Mouse (Mus musculus) c-Kit-negative CD71-positive TER-119-positive erythroid progenitor cells, embryonic 14.5 days (primary cell): Measurements from ENCODE around the gene Map3k9.

ENCODE experiments used
- DNase-seq: peaks from one replicate; pipeline ENCODE4 v3.0.0-alpha.2; 2013; ENCODE audit warnings: low read depth, low spot score

Gene Map3k9

DNA sequence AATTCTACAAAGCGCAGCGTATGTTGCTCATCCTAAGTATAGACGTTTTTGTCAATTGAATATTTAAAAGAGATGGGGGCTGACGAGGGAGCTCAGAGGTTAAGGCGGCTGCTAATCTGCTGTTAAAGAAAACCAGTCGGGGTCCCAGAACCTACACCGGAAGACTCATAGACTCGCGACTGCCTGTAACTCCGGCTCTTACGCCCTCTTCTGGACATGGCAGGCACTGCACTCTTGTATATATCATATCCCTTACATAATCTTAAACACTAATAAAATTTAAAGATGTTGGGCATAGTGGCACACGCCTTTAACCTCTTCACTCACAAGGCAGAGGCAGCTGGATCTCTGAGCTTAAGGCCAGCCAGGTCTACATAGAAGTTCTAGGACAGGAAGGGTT, 6.3 kb upstream of the Map3k9 start:
- DNase-seq = no peak

DNA sequence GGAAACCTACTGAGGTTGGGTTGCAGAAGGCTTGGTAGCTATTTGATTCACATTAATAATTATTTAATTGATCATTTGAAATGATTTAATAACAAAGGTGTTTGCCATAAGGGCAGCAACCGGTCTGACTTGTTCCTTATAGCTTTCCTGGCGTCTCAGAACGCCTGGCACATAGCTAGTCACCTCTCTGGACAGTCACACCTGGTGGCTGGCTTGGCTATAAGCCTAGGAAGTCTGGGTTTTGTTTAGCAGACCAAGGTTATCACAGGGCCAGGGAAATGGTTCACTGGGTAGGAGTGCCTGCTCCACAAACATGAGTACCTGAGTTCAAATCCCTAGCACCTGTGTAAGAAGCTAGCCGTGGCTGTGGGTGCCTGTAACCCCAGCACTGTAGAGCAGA, 2.3 kb upstream of the Map3k9 start:
- DNase-seq = no peak

- no peak for DNase-seq
Observed at GRCm38 (mm10) chr12:81782606-81783005, 1.6 kb upstream of the Map3k9 start.

DNA sequence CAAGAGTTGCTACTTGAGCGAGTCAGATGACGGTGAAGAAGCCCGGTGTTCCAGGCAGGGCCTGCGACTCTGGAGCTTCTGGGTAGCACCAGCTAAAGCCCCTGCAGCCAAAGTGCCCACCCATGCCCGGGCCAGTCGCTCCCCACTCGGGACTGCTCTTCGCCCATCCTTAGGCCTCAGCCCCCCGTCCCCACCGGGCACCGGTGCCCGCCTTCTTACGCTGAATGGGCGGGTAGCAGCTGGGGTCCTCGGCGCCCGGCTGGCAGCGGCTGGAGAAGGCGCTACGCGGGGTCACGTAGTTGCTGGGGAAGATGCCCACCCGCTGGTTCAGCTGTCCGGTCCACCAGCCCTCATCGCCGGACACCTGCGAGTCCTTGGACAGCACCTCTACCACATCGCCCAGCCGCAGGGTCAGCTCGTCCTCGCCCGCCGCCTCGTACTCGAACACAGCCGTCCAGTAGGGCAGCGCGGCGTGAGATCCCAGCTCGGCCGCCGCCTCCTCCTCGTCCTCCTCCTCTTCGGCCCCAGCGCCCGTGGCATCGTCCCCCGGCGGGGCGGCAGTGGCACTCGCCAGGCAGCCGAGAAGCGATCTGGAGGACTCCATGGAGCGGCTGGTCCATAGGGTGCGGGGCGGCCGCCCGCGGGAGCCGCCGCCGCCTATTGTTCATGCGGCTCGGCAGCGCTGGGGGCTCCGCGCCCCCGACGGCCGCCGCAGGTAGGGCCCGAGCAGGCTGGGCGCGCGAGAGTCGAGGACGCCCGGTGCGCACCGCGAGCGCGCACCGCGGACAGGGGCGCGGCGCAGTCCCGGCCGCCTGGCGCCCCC, 493 bp downstream of the Map3k9 start:
- DNase-seq = no peak

DNA sequence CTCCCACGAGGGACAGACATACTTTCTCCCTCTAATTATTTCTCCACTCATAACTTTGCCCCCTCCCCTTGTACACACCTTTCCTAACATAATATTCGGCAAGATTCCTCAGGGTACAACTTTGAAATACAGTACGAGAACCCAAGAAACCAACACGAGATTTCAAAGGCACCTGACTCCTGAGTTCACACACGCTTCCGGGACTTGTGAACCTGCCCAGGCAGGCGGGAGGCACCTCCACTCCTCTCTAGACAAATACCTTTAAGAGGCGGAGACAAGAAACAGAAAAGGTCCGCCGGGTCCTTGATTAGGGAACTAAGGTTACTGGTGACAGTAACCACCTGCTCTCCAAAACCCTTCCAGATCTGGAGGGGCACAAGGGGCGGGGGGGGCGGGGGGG, 1.1 kb downstream of the Map3k9 start:
- DNase-seq = no peak

GRCm38 (mm10) chr12:81776191-81776590, 4.8 kb downstream of the Map3k9 start:
- DNase-seq = no peak

GRCm38 (mm10) chr12:81775641-81776040, 5.3 kb downstream of the Map3k9 start:
- no peak for DNase-seq

GRCm38 (mm10) chr12:81774186-81774585, 6.8 kb downstream of the Map3k9 start:
- DNase-seq = no peak

DNA sequence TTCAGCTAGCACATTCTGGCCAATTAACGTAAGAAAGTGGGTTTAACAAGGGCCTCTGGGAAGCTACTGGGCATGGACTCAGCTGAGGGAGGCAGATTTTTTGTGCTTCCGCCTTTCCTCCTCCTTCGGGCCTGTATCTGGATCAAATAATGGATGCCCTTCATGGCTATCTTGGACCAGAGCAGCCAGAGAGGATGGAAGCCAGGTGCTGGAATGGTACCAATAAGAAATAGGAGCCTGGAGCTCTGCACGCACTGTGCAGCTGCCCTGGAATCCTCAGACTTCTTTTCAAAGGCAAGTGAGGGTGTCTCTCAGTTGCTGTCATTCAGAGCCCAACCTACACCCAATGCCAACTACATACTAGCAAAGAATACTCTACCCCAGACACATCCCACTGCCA, 11.5 kb downstream of the Map3k9 start:
- DNase-seq = no peak

DNA sequence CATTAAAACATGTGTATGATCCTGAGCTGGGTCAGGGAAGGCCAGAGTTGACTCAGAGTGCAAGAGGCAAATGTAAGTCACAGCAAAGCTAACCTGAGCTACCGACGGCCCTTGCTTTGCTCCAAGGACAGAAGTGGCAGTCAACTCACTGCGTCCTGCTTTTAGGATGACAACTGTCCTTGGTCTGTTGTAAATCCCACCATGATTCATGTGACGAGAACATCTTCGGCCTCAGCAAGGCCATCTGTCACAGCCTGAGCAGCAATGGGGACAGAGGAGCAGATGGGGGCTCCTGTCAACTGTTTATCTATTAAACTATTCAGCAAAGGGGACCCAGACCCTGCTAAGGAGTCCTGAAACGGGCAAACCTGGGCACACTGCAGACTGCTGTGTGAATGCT, 15.6 kb downstream of the Map3k9 start:
- no peak for DNase-seq

GRCm38 (mm10) chr12:81764370-81764769, 16.6 kb downstream of the Map3k9 start:
- no peak for DNase-seq

DNA sequence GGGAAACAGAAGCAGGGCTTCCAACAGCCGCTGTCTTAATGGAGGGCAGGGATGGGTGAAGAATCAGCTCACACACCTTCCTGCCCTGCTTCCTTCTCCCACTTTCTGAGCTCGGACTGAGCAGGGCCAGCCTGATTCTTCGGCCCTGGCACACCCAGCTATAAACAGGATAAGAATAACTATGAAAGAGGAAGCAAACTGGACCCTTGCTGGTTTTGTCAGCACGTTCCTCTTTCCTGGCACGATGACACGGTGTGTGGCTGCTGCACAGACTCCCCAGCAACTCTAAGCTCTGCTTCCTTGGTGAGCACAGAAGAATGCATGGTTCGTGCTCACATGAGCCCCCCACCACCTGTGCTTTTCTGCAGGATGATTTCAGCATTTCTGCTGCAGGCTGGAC, 26.3 kb downstream of the Map3k9 start:
- DNase-seq = no peak

- DNase-seq = no peak
Observed at GRCm38 (mm10) chr12:81751116-81751515, 29.9 kb downstream of the Map3k9 start.

DNA sequence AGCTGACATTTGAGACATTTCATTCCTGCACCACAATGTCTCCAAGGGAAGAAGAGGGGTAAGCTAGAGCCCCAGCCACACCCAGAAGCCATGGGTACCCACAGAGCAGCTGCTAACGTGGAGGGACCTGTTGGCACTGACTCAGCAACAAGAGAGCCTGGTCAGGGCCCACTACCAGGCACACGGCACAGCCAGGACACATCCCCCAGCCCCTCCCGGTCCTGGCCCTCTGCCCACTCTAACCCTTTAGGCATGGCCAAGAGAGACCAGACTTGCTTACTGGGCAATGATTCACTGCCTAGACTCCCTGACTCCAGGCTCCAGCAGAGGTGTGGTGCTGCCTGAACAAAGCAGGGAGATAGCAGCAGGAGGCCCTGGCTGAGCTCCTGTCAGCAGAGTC, 32.1 kb downstream of the Map3k9 start:
- no peak for DNase-seq

GRCm38 (mm10) chr12:81748021-81748576, 32.9 kb downstream of the Map3k9 start:
- DNase-seq = no peak

DNA sequence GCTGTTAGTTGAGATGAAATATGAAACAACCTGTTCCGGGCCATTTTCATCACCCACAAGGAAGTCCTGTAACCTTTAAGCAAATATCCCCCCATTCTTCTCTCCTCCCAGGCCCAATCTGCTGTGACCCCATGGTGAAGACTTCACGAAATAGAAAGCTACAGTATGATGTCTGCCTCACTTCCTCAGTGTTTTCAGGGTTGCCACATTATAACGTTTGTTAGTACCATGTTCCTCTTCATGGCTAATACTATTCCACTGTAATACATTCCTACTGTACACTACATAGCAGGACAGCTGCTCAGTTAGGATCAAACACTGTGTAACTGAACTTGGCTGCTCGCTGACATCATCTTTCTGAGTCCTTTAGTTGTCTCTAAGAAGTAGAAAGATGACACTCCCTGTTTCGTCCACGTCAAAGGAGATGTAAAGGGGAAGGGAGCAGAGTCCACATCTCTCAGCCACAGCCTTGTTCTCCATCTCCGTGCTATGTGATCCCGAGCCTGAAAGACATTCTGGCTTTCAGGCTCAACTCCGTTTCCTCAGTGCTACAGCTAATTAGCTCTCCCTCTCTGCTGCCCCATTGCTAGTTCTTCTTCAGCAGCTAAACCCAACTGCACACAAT, 34.5 kb downstream of the Map3k9 start:
- DNase-seq = no peak

DNA sequence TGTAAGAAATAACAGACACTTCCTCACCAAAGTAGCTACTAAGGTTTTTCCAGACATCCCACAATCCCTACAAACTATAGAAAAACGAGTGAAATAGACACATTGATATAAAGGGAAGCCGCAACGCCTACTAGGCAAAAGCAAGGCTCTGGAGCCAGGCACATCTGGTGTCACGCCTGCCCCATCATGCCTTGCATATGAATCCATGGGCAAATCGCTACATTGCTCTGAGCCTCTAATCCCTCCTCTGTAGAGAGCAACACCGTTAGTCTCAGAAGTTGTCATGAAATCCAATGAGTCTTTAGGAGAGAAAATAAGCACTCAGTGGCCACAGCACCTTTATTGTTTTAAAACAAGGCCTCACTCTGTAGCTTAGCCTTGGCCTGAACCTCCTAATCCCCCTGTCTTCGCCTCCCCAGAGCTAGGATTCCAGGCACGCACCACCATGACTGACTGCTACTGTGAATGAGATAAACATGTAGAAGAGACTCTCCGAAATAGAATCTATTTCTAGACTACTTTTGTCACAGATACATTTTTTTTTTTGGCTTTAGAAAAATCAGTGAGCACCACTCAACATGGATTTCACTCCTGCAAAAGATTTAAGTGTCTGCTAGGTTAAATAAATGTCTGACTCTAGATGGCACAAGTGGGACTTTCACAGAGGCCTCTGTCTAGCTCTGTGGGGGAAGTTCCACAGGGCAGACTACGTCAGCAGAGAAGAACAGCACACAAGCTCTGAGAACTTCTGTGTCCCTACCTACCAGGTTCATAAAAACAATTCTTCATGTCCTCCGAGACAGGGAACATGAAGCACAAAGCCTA, 45.5 kb downstream of the Map3k9 start:
- DNase-seq = no peak

DNA sequence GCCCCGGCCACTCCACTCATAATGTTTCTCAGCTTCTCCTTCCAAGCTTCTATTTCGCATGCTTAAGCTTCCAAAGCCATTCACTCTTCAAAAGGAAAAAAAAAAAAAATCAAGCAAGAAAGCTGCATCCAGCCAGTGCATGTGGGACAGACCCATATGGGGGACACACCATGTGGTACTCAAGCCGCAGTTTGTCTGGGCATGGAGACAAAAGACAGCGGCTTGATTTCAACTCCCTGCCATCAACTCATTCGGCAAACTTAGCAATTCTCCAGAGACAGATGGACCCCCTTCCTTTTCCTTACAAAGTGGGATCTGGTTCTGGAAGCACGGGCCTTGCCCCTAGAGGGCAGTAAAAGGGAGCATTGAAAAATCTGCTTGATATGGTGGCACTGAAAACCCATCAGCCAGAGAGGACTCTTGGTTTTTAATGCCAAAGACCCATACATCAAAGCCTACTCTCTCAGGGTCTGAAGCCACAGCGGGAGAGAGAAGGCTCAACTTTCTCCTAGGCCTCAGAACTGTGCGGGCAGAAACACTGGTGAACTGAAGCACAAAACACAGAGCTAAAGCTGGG, 54.6 kb downstream of the Map3k9 start:
- no peak for DNase-seq

- no peak for DNase-seq
Observed at GRCm38 (mm10) chr12:81724776-81725175, 56.2 kb downstream of the Map3k9 start.

GRCm38 (mm10) chr12:81723375-81723774, 57.6 kb downstream of the Map3k9 start:
- no peak for DNase-seq

DNA sequence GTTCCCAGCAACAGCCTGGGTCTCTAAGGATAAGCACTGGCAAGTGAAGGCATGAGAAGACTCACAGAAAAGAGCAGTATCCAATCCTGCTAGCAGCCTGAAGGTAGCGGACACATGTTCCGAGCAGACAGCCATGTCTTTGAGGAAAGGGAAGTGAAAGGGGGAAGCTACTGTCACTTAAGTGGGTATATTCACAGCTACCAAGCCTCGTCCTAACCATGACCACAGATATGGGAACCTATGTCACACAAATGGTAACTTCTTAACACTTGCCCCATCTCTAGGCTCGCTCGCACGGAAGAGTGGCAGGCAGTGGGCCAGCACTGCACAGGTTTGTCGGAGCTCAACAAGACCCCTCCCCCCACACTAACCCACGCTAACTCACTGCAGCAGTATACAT, 61.3 kb downstream of the Map3k9 start:
- DNase-seq = no peak

DNA sequence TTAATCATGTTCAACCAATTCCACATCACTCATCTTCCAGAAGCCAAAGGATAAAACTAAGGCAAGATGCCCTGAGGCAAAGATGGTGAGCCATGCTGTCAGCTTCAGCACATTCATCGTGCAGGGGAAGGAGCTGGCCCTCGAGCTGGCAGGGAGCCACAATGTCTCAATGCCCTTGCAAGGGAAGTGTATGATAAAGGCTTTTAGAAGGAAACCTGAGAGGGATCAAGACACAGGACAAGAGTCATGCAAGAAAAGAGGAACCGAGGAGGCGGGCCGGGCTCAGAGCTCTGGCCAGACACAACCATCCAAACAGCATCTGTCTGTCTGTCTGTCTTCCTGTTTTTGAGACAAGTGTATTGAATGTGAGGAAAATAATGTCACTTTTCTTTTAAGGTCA, 61.8 kb downstream of the Map3k9 start:
- no peak for DNase-seq
